Mouse (Mus musculus) heart, postnatal 14 days (tissue): ENCODE data around the gene Coro1c. TPM values are rescaled to one million over a fixed set of nuclear protein-coding genes. Genes with fewer than 3 reads are reported as not detected.

Source experiments
- DNase-seq, 2 experiments: peaks; one replicate each; pipeline ENCODE4 v3.0.0; 2021 to 2022
- intact Hi-C: fragments of 180-260 bp; cut with DNase I; formaldehyde crosslinking; loops from one replicate; pipeline ENCODE4 v1.15.1; 2025
- total RNA-seq, 2 experiments: library from RNA; stranded (reverse); gene quantifications; 2 replicates each; pipeline ENCODE4 v1.2.3; 2021

Coro1c gene
- total RNA-seq, 2 experiments from 2014 or later, result 41.1 to 51.1 TPM

DNA sequence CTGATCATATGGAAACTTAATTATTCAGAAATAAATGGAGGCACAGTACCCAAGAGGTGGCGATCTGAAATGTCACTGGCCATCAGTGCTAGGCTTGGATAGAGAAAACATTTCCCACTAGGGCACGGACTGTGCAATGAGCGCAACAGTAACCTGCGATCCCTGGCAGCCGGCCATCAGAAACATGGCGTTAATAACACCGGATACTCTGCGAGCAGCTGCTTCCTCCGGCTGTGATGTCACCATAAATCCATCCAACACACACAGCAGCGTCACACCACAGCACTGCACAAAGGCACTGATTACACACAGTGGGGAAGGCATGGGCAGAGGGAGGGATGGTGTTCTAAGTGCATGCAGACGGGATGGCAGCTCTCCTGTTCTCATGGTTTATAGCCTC is 39.4 kb downstream of the Coro1c start:
- DNase-seq, result peak; percentile 80 to 82
- intact Hi-C loops, result no loop called here

DNA sequence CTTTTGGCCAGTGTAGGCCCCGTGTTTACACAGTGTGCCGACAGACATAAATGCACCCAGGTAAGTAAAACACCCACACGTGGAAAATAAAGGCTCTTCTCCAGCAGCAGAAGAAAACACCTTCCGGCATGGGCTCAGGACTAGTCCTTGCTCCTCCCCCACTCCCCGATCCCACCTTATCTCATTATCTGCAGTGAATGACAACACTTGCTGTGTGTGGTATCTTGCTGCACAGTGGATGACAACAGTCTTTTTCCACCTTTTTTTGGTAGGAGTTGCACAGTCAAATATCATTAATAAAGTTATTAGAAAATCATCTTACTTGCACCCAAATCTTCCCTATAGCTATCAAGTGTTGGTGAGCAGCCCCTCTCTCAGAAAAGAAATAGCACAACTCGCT is 43.6 kb downstream of the Coro1c start:
- no peak for DNase-seq
- intact Hi-C loops, result no loop called here

DNA sequence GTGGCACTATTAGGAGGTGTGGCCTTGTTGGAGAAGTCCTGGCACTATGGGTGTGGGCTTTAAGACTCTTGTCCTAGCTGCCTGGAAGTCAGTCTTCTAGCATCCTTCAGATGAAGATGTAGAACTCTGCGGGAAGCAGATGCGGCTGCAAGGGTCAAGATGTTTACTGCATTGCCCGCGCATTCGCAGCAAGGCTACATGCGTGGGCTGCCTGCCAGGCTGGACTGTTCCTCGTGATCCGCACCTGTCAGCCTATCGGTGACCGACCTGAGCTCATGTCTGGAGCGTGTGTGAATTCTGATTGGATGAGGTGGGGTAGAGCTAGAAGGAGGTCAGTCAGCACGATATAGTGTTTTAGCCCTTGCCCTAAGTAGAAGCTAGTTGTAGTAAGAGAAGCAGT is 44.6 kb downstream of the Coro1c start:
- intact Hi-C loops, result no loop called here

DNA sequence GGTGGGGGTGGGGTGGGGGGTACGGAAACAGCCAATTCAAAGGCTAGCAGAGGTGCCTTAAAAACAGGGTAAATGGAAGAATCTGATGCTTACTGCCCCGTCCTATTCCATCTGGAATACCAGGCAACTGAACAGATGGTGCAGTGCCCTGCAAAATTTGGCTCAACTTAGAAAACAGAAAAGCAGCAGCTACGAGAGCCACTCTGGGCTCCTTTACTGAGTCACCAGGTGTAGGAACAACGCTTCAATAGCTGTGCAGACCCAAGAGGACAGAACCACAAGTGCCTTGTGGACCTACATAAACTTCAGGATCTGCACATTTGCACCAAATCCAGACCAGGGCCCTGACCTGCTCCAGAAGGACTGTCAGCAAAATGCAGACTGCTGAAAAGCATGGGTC is 46.1 kb downstream of the Coro1c start:
- intact Hi-C loops, result no loop called here
- no peak for DNase-seq

More for the DNA sequence above, 44.6 kb downstream of the Coro1c start:
- no peak for DNase-seq

DNA sequence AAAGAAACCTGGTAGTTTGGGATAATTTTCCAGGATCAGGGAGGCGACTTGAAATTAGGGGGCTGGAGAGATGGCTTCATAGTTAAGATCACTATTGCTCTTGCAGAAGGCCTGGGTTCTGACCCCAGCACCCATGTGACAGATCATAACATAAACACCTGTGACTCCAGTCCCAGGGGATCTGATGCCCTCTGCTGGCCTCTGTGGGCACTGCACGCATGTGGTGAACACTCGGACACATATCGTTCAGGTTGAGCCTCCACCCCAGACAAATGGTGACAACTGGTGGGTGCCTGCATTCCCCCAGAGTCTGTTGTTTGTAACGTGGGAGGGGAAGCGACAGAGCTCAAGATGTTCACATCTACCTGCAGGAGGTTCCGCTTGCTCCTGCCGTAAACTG is 47.3 kb downstream of the Coro1c start:
- DNase-seq, result peak in 1 of 2 experiments; percentile 34

DNA sequence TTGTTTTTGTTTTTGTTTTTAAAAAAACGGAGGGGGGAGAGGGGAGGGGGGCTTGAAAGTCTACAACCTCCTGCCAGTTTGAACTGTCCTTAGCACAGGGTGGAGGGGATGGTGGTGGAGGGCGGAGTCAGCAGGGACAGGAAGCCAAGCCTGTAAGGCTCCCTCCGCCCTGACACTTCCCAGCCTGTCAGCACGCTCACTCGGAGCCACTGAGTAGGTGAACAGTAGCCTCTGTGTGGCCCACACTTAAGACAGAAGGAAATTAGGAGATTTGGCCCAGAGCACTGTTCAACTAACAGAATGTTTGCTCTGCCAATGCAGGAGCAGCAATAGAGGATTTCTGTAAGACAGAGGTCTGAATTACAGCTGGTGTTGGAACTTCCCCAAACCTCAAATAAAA is 49.6 kb downstream of the Coro1c start:
- DNase-seq, result peak; percentile 66 to 70
- intact Hi-C loops, result loop anchor here (10.0 kb wide), 1 partner anchor 266 kb away; the partner anchor contains the start of gene Alkbh2

More for the DNA sequence above, 47.3 kb downstream of the Coro1c start:
- intact Hi-C loops, result no loop called here

DNA sequence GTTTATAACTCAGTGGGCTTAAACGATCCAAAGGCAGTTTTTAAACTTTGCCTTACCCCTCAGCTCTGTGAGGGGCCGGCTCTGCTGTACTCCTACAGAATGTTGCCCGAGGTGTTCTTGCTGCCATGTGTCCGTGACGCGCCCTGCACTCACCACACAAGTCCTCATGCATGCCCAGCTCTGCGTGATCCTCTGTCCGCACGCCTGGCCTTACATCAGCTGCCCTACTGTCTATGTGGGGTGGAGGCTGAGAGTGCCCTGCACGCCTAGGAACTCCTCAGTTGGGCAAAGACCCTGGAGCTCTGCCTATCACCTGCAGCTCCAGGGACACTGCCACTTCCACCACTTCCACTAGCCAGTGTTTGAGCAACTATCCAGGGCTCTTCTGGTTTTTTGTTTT is 50.0 kb downstream of the Coro1c start:
- intact Hi-C loops, result loop anchor here (10.0 kb wide), 1 partner anchor 266 kb away; the partner anchor contains the start of gene Alkbh2
- peak in 1 of 2 experiments; percentile 35 for DNase-seq

DNA sequence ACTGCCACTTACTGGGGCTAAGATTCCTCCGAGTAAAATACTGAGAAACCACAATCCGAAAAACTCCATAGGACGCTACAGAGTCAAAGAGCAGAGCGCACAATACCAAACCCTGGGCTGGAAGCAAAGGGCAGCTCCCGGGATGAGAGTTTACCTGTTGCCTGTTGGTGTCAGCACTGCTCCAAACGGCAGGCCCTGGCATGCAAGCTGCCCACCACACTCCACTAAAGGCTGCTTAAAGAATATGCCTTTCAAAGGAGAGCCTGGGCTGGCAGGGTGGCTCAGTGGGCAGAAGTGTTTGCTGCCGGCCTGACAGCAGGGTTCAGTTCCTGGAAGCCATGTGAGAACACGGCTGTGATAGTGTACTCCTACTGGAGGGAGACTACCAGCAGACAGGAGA is 50.9 kb downstream of the Coro1c start:
- DNase-seq, result peak in 1 of 2 experiments; percentile 47
- intact Hi-C loops, result loop anchor here (10.0 kb wide), 1 partner anchor 267 kb away; the partner anchor contains the start of gene Alkbh2

DNA sequence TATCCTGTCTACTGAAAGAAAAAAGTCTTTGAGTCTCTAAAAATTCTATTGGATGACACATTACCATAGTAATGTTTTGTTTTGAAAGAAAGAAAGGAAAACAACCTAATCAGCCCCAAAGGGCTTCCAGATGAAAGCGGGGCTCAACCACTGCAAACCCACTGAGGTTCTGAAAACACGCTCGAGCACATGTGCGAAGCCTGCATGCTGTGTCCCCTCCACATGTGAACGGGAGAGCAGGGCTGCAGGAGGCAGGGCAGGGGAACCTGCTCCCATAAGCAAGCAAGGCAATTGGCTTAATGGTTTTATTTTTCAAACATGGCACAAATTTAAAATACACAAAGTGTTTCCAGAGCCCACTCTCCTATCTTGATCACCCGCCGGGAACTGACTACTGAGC is 51.9 kb downstream of the Coro1c start:
- no peak for DNase-seq
- intact Hi-C loops, result loop anchor here (10.0 kb wide), 1 partner anchor 268 kb away; the partner anchor contains the start of gene Alkbh2

DNA sequence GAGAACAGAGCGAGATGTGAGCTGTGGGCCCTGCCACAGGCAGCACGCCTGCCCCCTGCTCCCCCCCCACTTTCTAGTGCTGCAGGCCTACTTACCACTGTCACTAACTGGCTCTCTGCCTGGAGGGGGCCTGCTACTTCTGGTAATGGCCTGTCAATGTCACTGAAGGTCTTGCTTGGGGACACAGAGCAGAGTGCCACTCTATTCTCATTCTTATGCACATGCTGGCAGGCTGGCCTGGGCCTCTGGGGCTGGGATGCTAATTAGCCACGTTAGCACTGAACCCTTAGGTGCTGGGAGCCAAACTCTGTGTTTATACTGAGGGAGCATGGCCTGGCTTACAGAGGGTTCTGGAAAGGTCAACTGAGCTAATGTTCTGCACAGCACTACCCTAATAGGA is 52.9 kb downstream of the Coro1c start:
- DNase-seq, result peak in 1 of 2 experiments; percentile 64

DNA sequence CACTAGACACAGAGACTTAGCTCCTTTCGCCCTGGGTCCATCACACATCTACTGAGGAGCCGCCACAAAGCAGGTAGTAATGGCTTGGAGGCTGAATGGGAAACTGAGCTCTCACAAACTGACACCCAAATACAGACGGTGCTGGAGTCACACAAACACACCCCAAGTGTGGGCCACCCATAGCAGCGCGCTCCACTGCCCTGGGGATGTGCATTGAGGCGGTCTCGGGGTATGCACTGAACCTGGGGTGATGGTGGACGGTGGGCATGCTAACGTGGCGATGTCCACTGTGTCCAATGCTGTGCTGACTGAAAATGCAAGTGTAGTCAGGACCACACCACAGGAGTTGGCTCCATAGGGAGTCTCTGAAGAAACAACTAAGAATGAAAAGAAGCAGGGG is 53.4 kb downstream of the Coro1c start:
- intact Hi-C loops, result loop anchor here (2.0 to 10.0 kb wide), 3 partner anchors 54 to 270 kb away; partner anchors contain the start of genes Alkbh2 and Coro1c
- DNase-seq, result no peak

More for the DNA sequence above, 52.9 kb downstream of the Coro1c start:
- intact Hi-C loops, result loop anchor here (2.0 to 10.0 kb wide), 3 partner anchors 53 to 269 kb away; partner anchors contain the start of genes Alkbh2 and Coro1c

DNA sequence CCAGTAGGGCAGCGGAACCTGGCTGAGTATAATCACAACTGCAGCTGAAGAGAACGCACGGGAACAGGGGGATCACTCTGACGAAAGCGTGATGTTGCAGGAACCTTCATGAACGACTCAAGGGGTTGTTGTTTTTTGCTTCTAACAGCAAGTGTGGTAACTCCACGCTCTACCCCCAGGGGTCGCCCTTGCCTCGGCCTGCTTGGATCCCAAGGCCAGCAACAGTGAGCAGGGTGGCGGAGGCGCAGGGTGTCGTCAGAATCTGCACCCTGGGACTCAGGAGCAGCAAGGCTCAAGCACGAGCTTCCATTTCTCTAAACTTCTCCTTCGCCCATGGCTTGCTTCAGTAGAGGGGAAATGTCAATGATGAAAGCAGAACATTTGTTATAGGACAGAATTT is 54.1 kb downstream of the Coro1c start:
- intact Hi-C loops, result loop anchor here (1.0 to 10.0 kb wide), 5 partner anchors 54 to 270 kb away; partner anchors contain the start of genes Alkbh2 and Coro1c
- peak; percentile 91 to 94 for DNase-seq

DNA sequence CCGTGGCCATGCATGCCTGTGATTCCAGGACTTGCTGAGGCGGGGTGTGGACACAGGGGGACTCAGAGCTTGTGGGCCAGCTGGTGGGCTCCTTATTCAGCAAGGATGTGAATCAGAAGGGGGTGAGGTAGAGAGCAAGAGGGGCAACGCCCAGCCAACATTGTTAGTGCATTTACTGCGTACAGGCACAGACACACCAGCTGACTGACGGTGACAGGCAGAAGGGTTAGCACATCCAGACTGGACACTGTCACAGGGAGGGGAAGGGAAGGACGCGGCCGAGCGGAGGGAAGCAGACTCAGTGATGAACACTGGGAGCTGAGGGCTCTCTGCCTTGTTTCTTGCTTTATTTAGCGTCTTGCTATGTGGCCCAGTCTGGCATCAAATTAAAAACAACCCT is 55.0 kb downstream of the Coro1c start:
- DNase-seq, result no peak
- intact Hi-C loops, result loop anchor here (10.0 kb wide), 1 partner anchor 271 kb away; the partner anchor contains the start of gene Alkbh2

DNA sequence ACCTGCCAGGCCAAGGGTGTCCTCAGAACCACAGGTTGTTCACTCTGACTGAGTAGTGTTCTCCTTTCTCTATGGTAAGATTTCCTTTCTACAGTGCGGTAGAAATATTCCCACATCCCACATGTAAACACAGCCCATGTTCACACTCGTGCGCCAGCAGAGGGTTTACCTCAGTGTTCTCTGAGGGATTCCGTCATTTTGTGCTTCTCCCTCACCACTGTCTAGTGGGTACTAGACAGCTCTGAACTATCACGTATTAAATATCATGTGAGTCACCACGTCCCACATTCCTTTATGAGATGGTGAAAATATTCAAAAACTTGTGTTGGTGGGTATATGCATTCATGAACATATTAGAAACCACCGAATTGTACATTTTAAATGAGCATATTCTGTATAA is 56.1 kb downstream of the Coro1c start:
- intact Hi-C loops, result loop anchor here (10.0 kb wide), 1 partner anchor 272 kb away; the partner anchor contains the start of gene Alkbh2
- DNase-seq, result no peak

DNA sequence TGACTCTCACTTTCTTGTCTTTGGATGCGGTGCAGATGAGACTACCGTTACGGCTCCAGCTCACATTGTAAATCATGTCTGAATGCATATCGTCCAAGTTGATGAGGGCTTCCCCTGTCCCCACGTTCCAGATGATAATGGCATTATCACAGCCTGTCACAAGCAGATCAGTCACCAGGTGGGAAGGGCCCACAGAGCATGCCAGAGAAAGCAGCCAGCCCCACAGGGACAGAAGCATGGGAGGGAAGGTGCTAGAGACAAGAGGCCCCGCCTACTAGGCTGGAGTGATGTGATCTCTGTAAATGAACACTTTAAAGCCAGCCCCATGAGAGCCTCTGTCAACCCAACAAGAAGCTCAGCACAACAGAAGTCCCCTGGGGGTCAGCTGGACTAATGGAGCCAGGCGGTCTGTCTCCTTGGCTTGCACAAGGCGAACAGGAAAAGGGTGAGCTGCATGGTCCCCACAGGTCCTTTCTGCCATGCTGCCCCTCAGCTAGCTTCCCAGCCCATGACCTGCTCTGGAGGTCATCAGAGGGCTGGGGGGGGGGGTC is 57.8 kb downstream of the Coro1c start:
- intact Hi-C loops, result loop anchor here (10.0 kb wide), 1 partner anchor 274 kb away; the partner anchor contains the start of gene Alkbh2
- no peak for DNase-seq

DNA sequence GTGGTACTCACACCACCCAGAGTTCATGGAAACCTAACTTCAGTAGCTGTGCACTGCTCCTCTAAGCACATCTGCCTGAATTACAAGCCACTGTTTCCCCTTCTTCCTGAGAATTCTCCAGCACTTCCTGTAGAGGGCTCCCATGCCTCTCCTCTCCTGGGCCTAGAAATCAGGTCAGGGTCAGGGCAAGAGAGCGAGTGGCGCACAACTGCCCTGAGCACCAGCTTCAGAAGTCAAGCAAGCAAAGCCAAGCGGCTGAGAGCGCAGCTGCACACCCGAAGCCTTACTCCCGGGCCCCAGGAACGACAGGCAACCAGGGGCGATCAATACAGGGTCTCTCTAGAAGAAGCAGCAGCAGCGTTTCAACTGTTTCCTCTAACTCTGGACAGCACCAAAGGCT is 60.9 kb downstream of the Coro1c start:
- intact Hi-C loops, result no loop called here
- no peak for DNase-seq

DNA sequence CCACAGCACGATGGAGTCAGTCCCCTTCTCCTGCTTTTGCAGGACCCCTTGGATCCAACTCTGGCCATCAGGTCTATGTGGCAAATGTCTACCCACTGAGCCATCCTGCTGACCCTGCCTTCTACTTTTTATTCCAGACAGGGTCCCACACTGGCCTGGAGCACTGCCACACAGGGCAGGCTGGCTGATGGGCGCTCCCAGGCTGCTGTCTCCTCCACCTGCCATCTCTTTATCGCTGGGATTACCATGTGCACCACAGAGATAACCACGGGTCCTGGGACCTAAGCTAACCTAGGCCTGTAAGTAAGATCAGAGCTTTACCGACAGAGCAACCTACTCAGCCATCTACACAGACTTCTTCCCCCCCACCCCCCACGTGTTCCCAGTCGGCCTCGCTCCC is 61.9 kb downstream of the Coro1c start:
- DNase-seq, result no peak
- intact Hi-C loops, result no loop called here

DNA sequence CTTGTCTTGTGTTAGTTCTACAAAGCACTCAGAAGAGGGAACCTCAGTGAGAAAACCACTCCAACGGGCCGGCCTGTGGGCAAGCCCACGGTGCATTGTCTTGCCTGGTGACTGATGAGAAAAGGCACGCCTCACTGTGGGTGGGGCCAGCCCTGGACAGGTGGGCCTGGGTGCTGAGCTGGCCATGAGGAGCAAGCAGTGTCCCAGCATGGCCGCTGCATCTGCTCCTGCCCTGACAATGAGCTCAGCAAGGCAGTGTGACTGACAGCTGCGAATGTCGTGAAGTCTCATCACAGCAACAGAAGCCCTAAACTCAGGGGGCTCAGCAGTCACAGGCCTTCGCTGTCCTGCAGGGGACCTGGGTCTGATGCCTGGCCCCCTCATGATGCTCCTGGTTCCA is 62.9 kb downstream of the Coro1c start:
- DNase-seq, result no peak
- intact Hi-C loops, result no loop called here

DNA sequence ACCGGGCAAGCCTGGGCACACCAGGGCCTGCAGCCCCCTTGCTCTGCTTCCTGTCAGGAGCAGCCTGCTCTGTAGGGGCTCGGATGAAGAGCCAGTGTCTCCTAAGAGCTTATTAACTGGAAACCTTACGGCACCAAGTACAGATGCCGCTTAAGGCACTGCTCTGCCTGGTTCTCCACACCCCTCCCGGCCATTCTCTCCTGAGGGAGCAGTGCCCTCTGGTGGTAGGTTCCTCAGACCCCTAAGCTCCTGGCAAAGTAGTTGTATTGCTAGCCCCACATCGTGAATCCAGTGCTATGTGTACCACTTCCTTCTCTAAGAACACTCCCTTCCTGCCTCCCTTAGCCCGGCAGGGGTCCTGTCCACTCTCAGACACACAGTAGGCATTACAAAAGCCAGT is 63.8 kb downstream of the Coro1c start:
- intact Hi-C loops, result no loop called here
- peak; percentile 68 to 77 for DNase-seq

DNA sequence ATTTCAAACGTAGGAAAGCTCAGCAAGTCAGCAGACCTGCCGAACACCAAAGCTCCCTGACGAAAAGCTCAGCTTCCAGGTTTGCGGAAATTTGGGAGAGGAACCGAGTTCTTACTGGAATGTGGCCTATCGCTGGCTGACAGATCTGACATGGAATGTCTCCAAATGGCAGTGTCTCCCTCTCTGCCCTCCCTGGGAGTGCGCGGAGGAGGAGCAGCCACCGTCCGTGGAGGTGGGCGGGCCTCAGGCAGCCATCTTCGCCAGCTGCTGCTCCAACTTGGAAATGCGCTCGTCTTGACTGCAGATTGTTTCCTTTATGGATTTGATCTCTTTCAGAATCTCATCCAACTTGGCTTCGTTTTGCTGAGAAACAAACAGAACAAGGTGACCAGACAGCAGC is 64.5 kb downstream of the Coro1c start:
- no peak for DNase-seq
- intact Hi-C loops, result no loop called here

DNA sequence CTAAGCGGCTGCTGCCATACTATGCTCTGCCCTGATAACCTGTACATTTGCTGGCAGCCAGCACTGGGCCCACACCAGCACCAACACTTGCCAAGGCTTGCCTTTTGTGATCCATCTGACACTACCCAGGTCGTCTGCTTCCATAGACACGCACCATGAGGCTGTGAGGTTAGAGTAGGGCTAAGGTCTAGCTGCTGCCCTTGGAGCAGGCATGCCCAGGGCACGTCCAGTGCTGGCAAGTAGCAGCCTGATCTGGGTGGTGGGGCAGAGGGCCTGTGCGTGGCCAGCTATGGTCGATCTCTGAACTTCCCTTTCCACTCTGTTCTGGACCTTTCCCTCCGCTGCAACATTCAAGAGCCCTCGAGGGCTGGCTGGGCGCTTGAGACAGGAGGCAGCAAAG is 65.7 kb downstream of the Coro1c start:
- intact Hi-C loops, result no loop called here
- no peak for DNase-seq

DNA sequence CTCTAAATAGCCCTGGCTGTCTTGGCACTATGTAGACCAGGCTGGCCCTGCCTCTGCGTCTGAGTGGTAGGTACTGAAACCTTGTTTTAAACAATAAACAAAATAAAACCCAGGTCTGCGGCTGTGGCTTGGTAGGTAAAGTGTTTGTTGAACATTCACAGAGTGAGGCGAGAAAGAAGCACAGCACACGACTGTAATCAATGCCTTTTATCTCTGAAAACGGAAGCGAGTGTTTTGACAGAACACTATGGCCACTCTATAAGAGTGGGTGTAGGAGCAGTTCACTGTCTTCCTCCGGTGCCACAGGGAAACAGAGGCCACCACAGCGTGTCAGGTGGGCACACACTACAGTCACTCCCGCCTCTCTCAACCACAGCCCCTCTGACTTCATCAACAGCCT is 66.3 kb downstream of the Coro1c start:
- DNase-seq, result no peak
- intact Hi-C loops, result no loop called here
